Mouse (Mus musculus): ENCODE results near the gene Adam12. TPM values are rescaled to one million over a fixed set of nuclear protein-coding genes. Genes with fewer than 3 reads are reported as not detected.

The Adam12 gene
- polyA plus RNA-seq, 1 experiment, result 4.1 TPM

DNA sequence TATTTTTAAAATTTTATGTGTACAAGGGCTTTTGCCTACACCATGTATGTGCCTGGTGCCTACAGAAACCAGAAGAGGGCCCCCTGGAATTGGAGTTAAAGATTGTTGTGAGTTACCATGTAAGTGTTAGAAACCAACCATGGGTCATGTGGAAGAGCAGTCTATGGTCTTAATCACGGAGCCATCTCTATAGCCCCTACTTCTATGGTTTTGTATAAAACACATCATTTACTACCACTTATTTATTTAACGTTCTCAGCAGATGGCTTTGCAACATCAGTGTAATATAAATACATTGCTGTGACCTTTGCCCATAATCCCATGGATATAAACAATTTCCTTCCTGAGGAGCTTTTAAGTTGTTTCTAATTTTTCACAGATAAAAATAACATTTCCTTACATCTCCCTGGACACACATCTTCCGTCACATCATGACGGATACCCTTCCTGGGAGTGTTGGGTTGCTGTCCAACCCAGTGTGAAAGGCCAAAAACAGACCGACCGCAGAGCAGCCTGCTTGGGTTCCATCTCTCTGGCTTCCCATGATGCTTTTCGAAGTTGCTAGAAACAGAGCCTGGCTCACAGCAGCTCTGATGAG, 18.4 kb upstream of the Adam12 start:
- Histone ChIP-seq H3K4me1 (ENCODE audit: control insufficient read depth, insufficient read depth, low read length) (no peaks in the 10 kb centered on the region), H3K27me3 (replicated peaks; ENCODE audit: control insufficient read depth, insufficient read depth, low read length) (no peaks in the 10 kb centered on the region), H3K36me3 (ENCODE audit: control insufficient read depth, insufficient read depth, low read length) (no peaks in the 10 kb centered on the region), H3K27ac (ENCODE audit: insufficient read depth, low read depth, low read length) (no peak overlapping the region), H3K4me3 (ENCODE audit: insufficient read depth, low read depth, low read length) (no peak overlapping the region)
- WGBS, result 64% methylated on average over 7 of the region's 7 CpGs
- DNase-seq, result no peak
- TF ChIP-seq CTCF (conservative IDR thresholded peaks at IDR 0.05; ENCODE audit: insufficient read depth, insufficient read length, low read depth, low read length) (no peak), POLR2A (IDR thresholded peaks at IDR 0.05; ENCODE audit: low read depth, low read length) (no peak)

DNA sequence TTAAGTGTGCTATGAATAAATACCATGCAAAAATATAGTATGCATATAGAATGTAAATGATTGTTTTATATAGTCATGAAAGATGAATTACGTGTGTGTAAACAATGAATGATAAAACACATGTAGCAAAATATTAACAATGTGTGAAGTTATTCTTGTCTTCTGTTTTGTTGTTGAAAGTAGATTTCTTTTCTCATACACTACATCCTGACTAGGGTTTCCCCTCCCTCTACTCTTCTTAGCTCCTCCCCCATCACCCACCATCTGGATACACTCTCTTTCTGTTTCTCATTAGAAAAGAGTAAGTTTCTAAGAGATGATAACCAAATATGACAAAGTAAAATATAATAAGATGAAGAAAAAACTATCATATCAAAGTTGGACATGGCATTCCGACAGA, 16.1 kb upstream of the Adam12 start:
- WGBS, result 98% methylated on average over 2 of the region's 2 CpGs
- Histone ChIP-seq H3K27me3 (replicated peaks; ENCODE audit: control insufficient read depth, insufficient read depth, low read length) (no peaks in the 10 kb centered on the region), H3K4me3 (ENCODE audit: insufficient read depth, low read depth, low read length) (no peak overlapping the region), H3K36me3 (ENCODE audit: control insufficient read depth, insufficient read depth, low read length) (no peaks in the 10 kb centered on the region), H3K4me1 (ENCODE audit: control insufficient read depth, insufficient read depth, low read length) (no peaks in the 10 kb centered on the region), H3K27ac (ENCODE audit: insufficient read depth, low read depth, low read length) (no peak overlapping the region)
- no peak for DNase-seq
- TF ChIP-seq CTCF (conservative IDR thresholded peaks at IDR 0.05; ENCODE audit: insufficient read depth, insufficient read length, low read depth, low read length), result no peak
- no peak for TF ChIP-seq POLR2A (IDR thresholded peaks at IDR 0.05; ENCODE audit: low read depth, low read length)

DNA sequence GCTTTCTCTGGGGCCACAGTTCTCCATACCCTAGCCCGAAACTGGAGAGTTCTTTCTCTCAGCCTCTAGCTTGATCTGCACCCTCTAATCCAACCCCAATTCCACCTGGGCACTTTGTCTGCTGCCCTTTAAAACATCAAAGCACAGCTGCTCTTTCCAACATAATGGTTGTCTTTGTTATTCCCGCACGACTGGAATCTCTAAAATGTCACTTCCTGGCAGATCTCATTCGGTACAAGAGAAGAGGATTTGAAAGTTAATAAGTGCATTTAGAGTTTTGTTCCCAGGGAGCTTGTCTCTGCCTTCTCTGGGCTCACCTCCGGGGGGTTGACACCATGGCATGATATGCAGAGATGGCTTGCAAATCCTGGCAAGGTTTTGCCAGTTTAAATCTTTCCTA, 14.7 kb upstream of the Adam12 start:
- WGBS, result 58% methylated on average over 5 of the region's 5 CpGs

DNA sequence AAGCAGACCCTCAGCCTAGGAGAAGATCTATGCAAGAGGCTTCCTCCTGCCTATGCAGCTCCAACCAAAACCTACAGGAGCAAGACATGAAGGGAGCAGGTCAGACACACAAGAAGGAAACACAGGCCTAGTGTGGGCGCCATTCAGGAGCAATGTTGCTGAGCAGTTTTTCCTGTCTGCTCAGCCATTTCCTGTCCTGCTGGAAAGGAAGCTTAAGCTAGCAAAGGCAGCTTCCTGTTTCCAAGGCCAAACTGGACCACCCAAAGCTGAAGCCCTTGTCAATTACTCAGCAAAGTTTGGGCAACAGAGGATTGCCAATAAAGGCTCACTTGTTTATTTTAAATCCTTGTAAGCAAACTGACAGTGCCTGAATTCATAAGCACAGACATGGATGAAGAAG, 10.8 kb upstream of the Adam12 start:
- no peaks in the 10 kb centered on the region for H3K4me1 ChIP-seq (ENCODE audit: control insufficient read depth, insufficient read depth, low read length)
- no peaks in the 10 kb centered on the region for H3K27me3 ChIP-seq (replicated peaks; ENCODE audit: control insufficient read depth, insufficient read depth, low read length)
- DNase-seq, result peak; percentile 48
- 77% methylated on average over 1 of the region's 1 CpGs for WGBS
- H3K36me3 ChIP-seq (ENCODE audit: control insufficient read depth, insufficient read depth, low read length), result no peaks in the 10 kb centered on the region
- no peak overlapping the region for H3K4me3 ChIP-seq (ENCODE audit: insufficient read depth, low read depth, low read length)
- no peak for TF ChIP-seq POLR2A (IDR thresholded peaks at IDR 0.05; ENCODE audit: low read depth, low read length)
- TF ChIP-seq CTCF (conservative IDR thresholded peaks at IDR 0.05; ENCODE audit: insufficient read depth, insufficient read length, low read depth, low read length), result no peak
- no peak overlapping the region for H3K27ac ChIP-seq (ENCODE audit: insufficient read depth, low read depth, low read length)

More for the DNA sequence above, 14.7 kb upstream of the Adam12 start:
- Histone ChIP-seq H3K36me3 (ENCODE audit: control insufficient read depth, insufficient read depth, low read length) (no peaks in the 10 kb centered on the region), H3K4me1 (ENCODE audit: control insufficient read depth, insufficient read depth, low read length) (no peaks in the 10 kb centered on the region), H3K27ac (ENCODE audit: insufficient read depth, low read depth, low read length) (no peak overlapping the region), H3K27me3 (replicated peaks; ENCODE audit: control insufficient read depth, insufficient read depth, low read length) (no peaks in the 10 kb centered on the region), H3K4me3 (ENCODE audit: insufficient read depth, low read depth, low read length) (no peak overlapping the region)
- DNase-seq, result no peak
- no peak for TF ChIP-seq CTCF (conservative IDR thresholded peaks at IDR 0.05; ENCODE audit: insufficient read depth, insufficient read length, low read depth, low read length)

DNA sequence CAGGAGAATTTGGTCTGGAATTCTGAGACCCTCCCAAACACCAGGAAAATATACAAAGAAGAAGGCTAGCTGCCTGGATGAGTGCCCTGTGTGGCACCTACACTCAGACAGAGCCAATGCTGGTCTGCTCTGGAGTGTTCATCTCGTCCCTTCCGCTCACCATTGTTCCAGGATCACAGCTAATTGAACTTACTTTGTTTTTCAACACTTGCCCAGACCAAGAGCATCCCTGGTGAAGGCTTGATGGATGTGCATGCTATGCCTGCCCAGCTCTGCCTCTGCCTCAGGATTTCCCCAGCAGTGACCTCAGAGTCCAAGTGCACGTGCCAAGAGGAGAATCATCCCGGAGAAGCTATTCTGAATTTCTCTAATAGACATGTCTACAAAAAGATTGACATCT, 9.3 kb upstream of the Adam12 start:
- WGBS, result 73% methylated on average over 4 of the region's 4 CpGs
- no peaks in the 10 kb centered on the region for H3K27me3 ChIP-seq (replicated peaks; ENCODE audit: control insufficient read depth, insufficient read depth, low read length)
- TF ChIP-seq CTCF (conservative IDR thresholded peaks at IDR 0.05; ENCODE audit: insufficient read depth, insufficient read length, low read depth, low read length) (no peak), POLR2A (IDR thresholded peaks at IDR 0.05; ENCODE audit: low read depth, low read length) (no peak)
- H3K4me3 ChIP-seq (ENCODE audit: insufficient read depth, low read depth, low read length), result no peak overlapping the region
- H3K27ac ChIP-seq (ENCODE audit: insufficient read depth, low read depth, low read length), result no peak overlapping the region
- DNase-seq, result peak; percentile 35
- no peaks in the 10 kb centered on the region for H3K36me3 ChIP-seq (ENCODE audit: control insufficient read depth, insufficient read depth, low read length)
- H3K4me1 ChIP-seq (ENCODE audit: control insufficient read depth, insufficient read depth, low read length), result no peaks in the 10 kb centered on the region

DNA sequence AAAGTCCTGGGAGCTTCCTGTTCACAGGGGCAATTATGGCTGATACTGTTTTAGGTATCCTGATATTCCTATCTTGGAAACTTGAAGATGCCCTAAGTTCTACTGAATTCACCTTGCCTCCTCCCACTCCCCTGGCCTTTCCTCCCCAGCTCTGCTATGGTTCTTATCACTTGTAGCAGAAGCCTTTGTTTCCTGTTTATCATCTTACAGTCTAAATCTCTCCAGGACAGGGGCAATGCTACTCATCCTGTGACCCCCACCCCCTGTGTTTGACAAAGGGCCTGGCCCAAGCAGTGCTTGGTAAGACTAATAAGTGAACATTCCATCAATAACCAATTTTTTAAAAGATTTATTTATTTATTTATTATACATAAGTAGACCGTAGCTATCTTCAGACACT, 8.6 kb upstream of the Adam12 start:
- no peak overlapping the region for H3K27ac ChIP-seq (ENCODE audit: insufficient read depth, low read depth, low read length)
- H3K27me3 ChIP-seq (replicated peaks; ENCODE audit: control insufficient read depth, insufficient read depth, low read length), result no peaks in the 10 kb centered on the region
- H3K4me1 ChIP-seq (ENCODE audit: control insufficient read depth, insufficient read depth, low read length), result no peaks in the 10 kb centered on the region
- H3K36me3 ChIP-seq (ENCODE audit: control insufficient read depth, insufficient read depth, low read length), result no peaks in the 10 kb centered on the region
- DNase-seq, result no peak
- whole genome bisulfite sequencing, result 78% methylated on average over 1 of the region's 1 CpGs
- H3K4me3 ChIP-seq (ENCODE audit: insufficient read depth, low read depth, low read length), result no peak overlapping the region
- TF ChIP-seq POLR2A (IDR thresholded peaks at IDR 0.05; ENCODE audit: low read depth, low read length), result no peak
- no peak for TF ChIP-seq CTCF (conservative IDR thresholded peaks at IDR 0.05; ENCODE audit: insufficient read depth, insufficient read length, low read depth, low read length)

DNA sequence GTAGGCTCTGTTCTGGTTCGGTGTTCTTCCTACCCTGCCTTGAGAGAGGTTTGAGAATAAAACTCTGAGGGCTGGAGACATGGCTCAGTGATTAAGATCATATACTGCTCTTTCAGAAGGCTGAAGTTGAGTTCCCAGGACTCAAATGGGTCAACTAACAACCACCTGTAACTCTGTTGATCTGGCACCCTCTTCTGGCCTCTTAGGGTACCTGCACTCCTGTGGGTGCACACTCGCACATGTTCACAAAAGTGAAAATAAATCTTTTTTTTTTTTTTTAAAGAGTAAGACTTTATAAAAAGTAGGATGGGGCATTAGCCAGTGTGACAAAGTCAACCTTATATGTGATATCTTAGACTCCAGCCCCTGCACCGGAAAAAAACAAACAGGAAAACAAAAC, 6.9 kb upstream of the Adam12 start:
- TF ChIP-seq POLR2A (IDR thresholded peaks at IDR 0.05; ENCODE audit: low read depth, low read length) (no peak), CTCF (conservative IDR thresholded peaks at IDR 0.05; ENCODE audit: insufficient read depth, insufficient read length, low read depth, low read length) (no peak)
- H3K27me3 ChIP-seq (replicated peaks; ENCODE audit: control insufficient read depth, insufficient read depth, low read length), result no peaks in the 10 kb centered on the region
- H3K27ac ChIP-seq (ENCODE audit: insufficient read depth, low read depth, low read length), result no peak overlapping the region
- no peaks in the 10 kb centered on the region for H3K4me1 ChIP-seq (ENCODE audit: control insufficient read depth, insufficient read depth, low read length)
- 87% methylated on average over 3 of the region's 3 CpGs for WGBS
- H3K36me3 ChIP-seq (ENCODE audit: control insufficient read depth, insufficient read depth, low read length), result no peaks in the 10 kb centered on the region
- no peak for DNase-seq
- H3K4me3 ChIP-seq (ENCODE audit: insufficient read depth, low read depth, low read length), result no peak overlapping the region
